Mouse (Mus musculus): ENCODE measurements around the gene Ccdc85a.

DNA sequence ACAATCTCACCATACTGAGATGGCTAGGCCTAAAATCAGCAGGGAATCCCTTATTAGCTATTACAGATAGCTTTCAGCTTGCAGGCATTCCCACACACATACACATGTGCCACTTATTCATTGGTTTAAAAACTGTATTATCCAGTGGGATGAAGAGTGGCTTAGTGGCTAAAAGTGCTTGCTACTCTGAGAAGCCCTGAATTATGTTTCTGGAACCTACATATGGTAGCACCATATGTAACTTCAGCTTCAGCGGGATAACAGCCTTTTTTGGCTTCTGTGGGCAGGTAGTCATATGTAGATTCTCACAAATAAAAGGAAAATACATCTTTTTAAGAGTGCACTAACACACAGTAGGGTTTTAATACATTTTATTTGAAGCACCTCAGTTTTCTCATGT, 119.2 kb downstream of the Ccdc85a start:
- TF ChIP-seq CTCF (IDR thresholded peaks at IDR 0.05; ENCODE audit: borderline replicate concordance, insufficient read depth, low read depth, low read length): no peak
- TF ChIP-seq POLR2A (IDR thresholded peaks at IDR 0.05; ENCODE audit: borderline replicate concordance, insufficient read depth, low read length): no peak

All from cerebellum, adult 2 months (tissue).